Mouse (Mus musculus) B cell, adult 62 days (primary cell): ENCODE data around the gene Htatsf1. TPM values are rescaled to one million over a fixed set of nuclear protein-coding genes. Genes with fewer than 3 reads are reported as not detected.

Experiments
- total RNA-seq: library from RNA; stranded (reverse); gene quantifications from 4 replicates; pipeline ENCODE4 v1.2.4, GENCODE M21; 2023

Htatsf1 gene
- 40.8 to 46.0 TPM (median 43.8 TPM) in 4 replicates for total RNA-seq

GRCm38 (mm10) chrX:57053174-57053992 lies at the start of gene Htatsf1:
TSS of gene Htatsf1 (plus strand) at chrX:57053583.

DNA sequence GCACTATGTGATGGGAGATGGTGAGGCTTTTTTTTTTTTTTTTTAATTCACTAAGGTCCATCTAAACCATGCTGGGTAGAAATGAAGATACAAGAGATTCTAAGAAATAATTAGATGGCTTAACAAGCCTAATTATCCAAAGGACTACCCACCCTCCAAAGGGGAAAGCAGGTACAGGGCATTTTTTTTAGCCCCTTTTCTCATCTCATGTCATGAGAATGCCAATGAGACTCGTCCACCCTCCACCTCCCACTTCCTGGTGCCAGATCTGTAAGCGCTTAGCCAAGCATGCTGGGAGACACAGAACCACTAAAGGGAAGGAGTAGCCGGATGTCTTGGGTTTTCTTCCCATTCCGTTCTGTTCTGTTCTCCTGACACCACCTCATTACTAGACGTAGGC lies 10.6 kb upstream of the Htatsf1 start, which contains the start of gene Brs3:
Brs3 (plus strand) TSS at position 301 of the 400 bp plus-strand sequence.

GRCm38 (mm10) chrX:57087806-57088205 lies 34.4 kb downstream of the Htatsf1 start, which contains the start of gene Vgll1:
TSS of gene Vgll1 (plus strand) at chrX:57088106.

Other genes starting within 250 kb of the Htatsf1 start
- gene Map7d3, start 231.3 kb upstream of the Htatsf1 start, total RNA-seq = 0.64 to 0.91 TPM (median 0.70 TPM) in 4 replicates
- gene Adgrg4, start 183.4 kb upstream of the Htatsf1 start, total RNA-seq = not detected in 4 replicates
- gene Brs3, start 10.5 kb upstream of the Htatsf1 start, total RNA-seq = not detected in 4 replicates
- not detected in 4 replicates for gene Vgll1, start 34.5 kb downstream of the Htatsf1 start, total RNA-seq
- not detected in 4 replicates for gene Cd40lg, start 158.6 kb downstream of the Htatsf1 start, total RNA-seq